Mouse (Mus musculus) neural tube, embryonic 15.5 days (tissue): ENCODE measurements at regions not wholly inside any gene's neighbourhood (a gene's known extent, or its start where the extent isn't known, plus 50 kb on each side); places are given as distances from the start of the nearest gene placed in this dataset.

Experiments
- ATAC-seq: fragments of 200-750 bp; cut with Nextera tagmentation; 2 replicates; pipeline ENCODE4 v1.8.0; 2017; ENCODE audit warnings: mild to moderate bottlenecking, moderate TSS enrichment, moderate library complexity; ENCODE audit not compliant: low FRiP score
- H3K27ac ChIP-seq: fragments of 300-500 bp; sonication (generic); replicated peaks from 2 replicates; pipeline ENCODE4 v1.5.1; 2015; ENCODE audit warnings: mild to moderate bottlenecking, inconsistent platforms
- H3K27me3 ChIP-seq: fragments of 300-500 bp; sonication (generic); replicated peaks from 2 replicates; pipeline ENCODE4 v1.6.1; 2015; ENCODE audit warnings: inconsistent platforms
- H3K36me3 ChIP-seq: fragments of 300-500 bp; sonication (generic); 2 replicates; pipeline ENCODE4 v1.6.1; 2015; ENCODE audit warnings: inconsistent platforms
- H3K4me1 ChIP-seq: fragments of 300-500 bp; sonication (generic); 2 replicates; pipeline ENCODE4 v1.6.1; 2015; ENCODE audit warnings: inconsistent platforms
- H3K4me2 ChIP-seq: fragments of 300-500 bp; sonication (generic); 2 replicates; pipeline ENCODE4 v1.6.1; 2015; ENCODE audit warnings: inconsistent platforms, mild to moderate bottlenecking, moderate library complexity
- H3K4me3 ChIP-seq: fragments of 300-500 bp; sonication (generic); replicated peaks from 2 replicates; pipeline ENCODE4 v1.5.1; 2015; ENCODE audit warnings: mild to moderate bottlenecking, inconsistent platforms
- H3K9ac ChIP-seq: fragments of 300-500 bp; sonication (generic); replicated peaks from 2 replicates; pipeline ENCODE4 v1.6.1; 2015; ENCODE audit warnings: mild to moderate bottlenecking, inconsistent platforms
- H3K9me3 ChIP-seq: fragments of 300-500 bp; sonication (generic); replicated peaks from 2 replicates; pipeline ENCODE4 v1.6.1; 2016; ENCODE audit warnings: inconsistent platforms
- WGBS: fragments of 180-500 bp; shearing (Covaris S2); methylation state at CpG from one replicate; pipeline ENCODE4 v1.1.7; 2015; ENCODE audit warnings: mixed read lengths; 5-methylcytosine and 5-hydroxymethylcytosine counted together

GRCm38 (mm10) chr11:6893734-6894133 is 56.3 kb upstream of the Gm11983 start:
- Histone ChIP-seq H3K9ac (no peak overlapping the region), H3K4me1 (peaks cover 6% of the 10 kb centered on the region; the same call in 1 of the 2 replicates), H3K4me3 (no peak overlapping the region), H3K27me3 (no peaks in the 10 kb centered on the region), H3K4me2 (no peak overlapping the region), H3K36me3 (no peaks in the 10 kb centered on the region), H3K27ac (no peak overlapping the region), H3K9me3 (no peaks in the 10 kb centered on the region)
- WGBS = 65% methylated on average over 1 of the region's 1 CpGs
- ATAC-seq = no peak

- Histone ChIP-seq H3K9ac (no peak overlapping the region), H3K36me3 (no peaks in the 10 kb centered on the region), H3K4me3 (no peak overlapping the region), H3K9me3 (no peaks in the 10 kb centered on the region), H3K4me1 (peaks cover 6% of the 10 kb centered on the region; the same call in 1 of the 2 replicates), H3K27me3 (no peaks in the 10 kb centered on the region), H3K27ac (no peak overlapping the region), H3K4me2 (no peak overlapping the region)
- 94% methylated on average over 3 of the region's 3 CpGs for WGBS
- ATAC-seq = no peak
Measured at GRCm38 (mm10) chr11:6893063-6893462, 55.6 kb upstream of the Gm11983 start.

GRCm38 (mm10) chr11:6890450-6890849 is 53.0 kb upstream of the Gm11983 start:
- Histone ChIP-seq H3K9me3 (no peaks in the 10 kb centered on the region), H3K27ac (no peak overlapping the region), H3K4me2 (no peak overlapping the region), H3K9ac (no peak overlapping the region), H3K4me3 (no peak overlapping the region), H3K4me1 (peaks cover 6% of the 10 kb centered on the region; the same call in 1 of the 2 replicates), H3K27me3 (no peaks in the 10 kb centered on the region), H3K36me3 (no peaks in the 10 kb centered on the region)
- 81% methylated on average over 5 of the region's 5 CpGs for WGBS
- ATAC-seq = no peak

GRCm38 (mm10) chr11:6889660-6890185 is 52.3 kb upstream of the Gm11983 start:
- 51% methylated on average over 8 of the region's 8 CpGs for WGBS
- no peak overlapping the region for H3K4me2 ChIP-seq
- no peaks in the 10 kb centered on the region for H3K27me3 ChIP-seq
- no peak overlapping the region for H3K27ac ChIP-seq
- H3K4me3 ChIP-seq = no peak overlapping the region
- no peaks in the 10 kb centered on the region for H3K9me3 ChIP-seq
- H3K9ac ChIP-seq = no peak overlapping the region
- H3K4me1 ChIP-seq = peaks cover 6% of the 10 kb centered on the region; the same call in 1 of the 2 replicates
- ATAC-seq = peak; percentile 45; the same call in 1 of the 2 replicates
- H3K36me3 ChIP-seq = no peaks in the 10 kb centered on the region

- H3K9me3 ChIP-seq = no peaks in the 10 kb centered on the region
- no peaks in the 10 kb centered on the region for H3K36me3 ChIP-seq
- H3K4me3 ChIP-seq = no peak overlapping the region
- H3K4me1 ChIP-seq = peaks cover 6% of the 10 kb centered on the region; the same call in 1 of the 2 replicates
- H3K27me3 ChIP-seq = no peaks in the 10 kb centered on the region
- no peak overlapping the region for H3K4me2 ChIP-seq
- no peak overlapping the region for H3K27ac ChIP-seq
- H3K9ac ChIP-seq = no peak overlapping the region
- 90% methylated on average over 5 of the region's 5 CpGs for WGBS
- no peak for ATAC-seq
Measured at GRCm38 (mm10) chr11:6889120-6889519, 51.7 kb upstream of the Gm11983 start.
